Mouse (Mus musculus) spleen, postnatal 14 days (tissue): Measurements from ENCODE around the gene Mybph.

Experiments used
- DNase-seq, 2 experiments: peaks; one replicate each; pipeline ENCODE4 v3.0.0; 2021 to 2022; ENCODE audit warnings: low spot score in 2 of 2

Gene Mybph

GRCm38 (mm10) chr1:134193126-134193525, at the start of gene Mybph:
Gene Mybph, plus strand, starts transcription at chr1:134193448.
- no peak for DNase-seq

GRCm38 (mm10) chr1:134146066-134146465, 47.2 kb upstream of the Mybph start:
- DNase-seq: no peak

GRCm38 (mm10) chr1:134150076-134150475, 43.2 kb upstream of the Mybph start:
- no peak for DNase-seq

- DNase-seq: no peak
Measured at GRCm38 (mm10) chr1:134150745-134151144, 42.5 kb upstream of the Mybph start.

GRCm38 (mm10) chr1:134151655-134152412, 41.4 kb upstream of the Mybph start:
- peak; percentile 20 to 61 for DNase-seq

GRCm38 (mm10) chr1:134152626-134153590, 40.3 kb upstream of the Mybph start:
- no peak for DNase-seq

- no peak for DNase-seq
Measured at GRCm38 (mm10) chr1:134154121-134154520, 39.1 kb upstream of the Mybph start.

GRCm38 (mm10) chr1:134154655-134155054, 38.6 kb upstream of the Mybph start:
- no peak for DNase-seq

GRCm38 (mm10) chr1:134160404-134160803, 32.8 kb upstream of the Mybph start:
- DNase-seq: no peak

GRCm38 (mm10) chr1:134161399-134161798, 31.8 kb upstream of the Mybph start:
- no peak for DNase-seq

- no peak for DNase-seq
Measured at GRCm38 (mm10) chr1:134162510-134163225, 30.6 kb upstream of the Mybph start.

- DNase-seq: no peak
Measured at GRCm38 (mm10) chr1:134163476-134163875, 29.8 kb upstream of the Mybph start.

GRCm38 (mm10) chr1:134164454-134164853, 28.8 kb upstream of the Mybph start:
- no peak for DNase-seq

- DNase-seq: no peak
Measured at GRCm38 (mm10) chr1:134166547-134166946, 26.7 kb upstream of the Mybph start.

- no peak for DNase-seq
Measured at GRCm38 (mm10) chr1:134167416-134168305, 25.6 kb upstream of the Mybph start.

GRCm38 (mm10) chr1:134168567-134168966, 24.7 kb upstream of the Mybph start:
- no peak for DNase-seq

- no peak for DNase-seq
Measured at GRCm38 (mm10) chr1:134168985-134169697, 24.1 kb upstream of the Mybph start.

GRCm38 (mm10) chr1:134173081-134173480, 20.2 kb upstream of the Mybph start:
- no peak for DNase-seq

GRCm38 (mm10) chr1:134177976-134178375, 15.3 kb upstream of the Mybph start:
- DNase-seq: no peak

- DNase-seq: no peak
Measured at GRCm38 (mm10) chr1:134182025-134182424, 11.2 kb upstream of the Mybph start, which contains the start of gene Chil1. Gene Chil1, plus strand, starts transcription at chr1:134182176.
